Mouse (Mus musculus): ENCODE results near the gene Optn. TPM values are rescaled to one million over a fixed set of nuclear protein-coding genes. Genes with fewer than 3 reads are reported as not detected.
"Not testable (repeated sequence)": the region's sequence is repeated elsewhere in the genome, so short reads cannot be mapped to it uniquely, and the experiment has no call there.

Optn gene
- total and polyA plus RNA-seq, 3 experiments: 25.1 to 37.3 (median 28.0) TPM

- H3K27ac ChIP-seq (ENCODE audit: insufficient read depth, low read depth); H3K4me3 ChIP-seq (replicated peaks in 1 of 3; ENCODE audit: low read depth in 2 of 3, low read length in 2 of 3, poor library complexity in 1 of 3); H3K9me3 ChIP-seq (replicated peaks; ENCODE audit: low read length); H3K27me3 ChIP-seq (replicated peaks); H3K4me1 ChIP-seq (ENCODE audit: control insufficient read depth in 1 of 2, insufficient read depth in 2 of 2); H3K79me2 ChIP-seq (replicated peaks; ENCODE audit: control insufficient read depth, extremely low read depth, insufficient read depth, poor library complexity, severe bottlenecking); H3K4me2 ChIP-seq (ENCODE audit: insufficient read depth, low read depth, poor library complexity, severe bottlenecking); H3K36me3 ChIP-seq (replicated peaks in 1 of 2; ENCODE audit: control insufficient read depth in 1 of 2, insufficient read depth in 1 of 2, low read length in 1 of 2); dilution Hi-C loops (cut with MboI; ENCODE audit: extremely low pct_ligation_motif_present, extremely low pct_unique_long_range_greater_than_20kb, low sequenced_read_pairs); H3K9ac ChIP-seq (ENCODE audit: insufficient read depth, low read depth): not testable (repeated sequence)
- in situ Hi-C loops (cut with MboI; ENCODE audit: low pct_ligation_motif_present, low pct_unique_long_range_greater_than_20kb, low sequenced_read_pairs): loop anchor here (25.0 kb wide), 2 partner anchors 722 to 1072 kb away; no protein-coding TSS in a partner anchor
- TF ChIP-seq ZNF384 (IDR thresholded peaks at IDR 0.05; ENCODE audit: low read depth, low read length) (peak; percentile 94), RAD21 (IDR thresholded peaks at IDR 0.05; ENCODE audit: low read depth, low read length) (peak; percentile 74), CTCF (conservative IDR thresholded peaks at IDR 0.05 in 1 of 2, IDR thresholded peaks at IDR 0.05 in 1 of 2; ENCODE audit: low read depth in 2 of 2, low read length in 2 of 2) (peak; percentile 32 to 77; a peak in 3 of 4 replicates), ZC3H11A (IDR thresholded peaks at IDR 0.05; ENCODE audit: low read depth, low read length) (peak; percentile 42), SMC3 (IDR thresholded peaks at IDR 0.05; ENCODE audit: low read depth, low read length) (peak; percentile 69), JUND (conservative IDR thresholded peaks at IDR 0.05; ENCODE audit: low read depth, low read length) (peak; percentile 85)
- DNase-seq (ENCODE audit: extremely low read depth): peak; percentile 66
Observed at GRCm38 (mm10) chr2:5090385-5090784, 26.5 kb upstream of the Optn start.

- Histone ChIP-seq H3K4me2 (ENCODE audit: insufficient read depth, low read depth, poor library complexity, severe bottlenecking) (no peak overlapping the region), H3K4me1 (ENCODE audit: control insufficient read depth in 1 of 2, insufficient read depth in 2 of 2) (peaks cover 0 to 4% of the 10 kb centered on the region in 2 experiments; a peak in 1 of 4 replicates), H3K79me2 (replicated peaks; ENCODE audit: control insufficient read depth, extremely low read depth, insufficient read depth, poor library complexity, severe bottlenecking) (no peaks in the 10 kb centered on the region), H3K27ac (ENCODE audit: insufficient read depth, low read depth) (no peak overlapping the region), H3K9me3 (replicated peaks; ENCODE audit: low read length) (no peaks in the 10 kb centered on the region), H3K27me3 (replicated peaks) (no peaks in the 10 kb centered on the region), H3K9ac (ENCODE audit: insufficient read depth, low read depth) (no peak overlapping the region), H3K4me3 (replicated peaks in 1 of 3; ENCODE audit: low read depth in 2 of 3, low read length in 2 of 3, poor library complexity in 1 of 3) (no peak overlapping the region), H3K36me3 (replicated peaks in 1 of 2; ENCODE audit: control insufficient read depth in 1 of 2, insufficient read depth in 1 of 2, low read length in 1 of 2) (no peaks in the 10 kb centered on the region)
- TF ChIP-seq E2F4 (IDR thresholded peaks at IDR 0.05; ENCODE audit: insufficient replicate concordance, low read depth, low read length) (no peak), TCF12 (IDR thresholded peaks at IDR 0.05; ENCODE audit: low read depth, low read length) (no peak), JUND (conservative IDR thresholded peaks at IDR 0.05; ENCODE audit: low read depth, low read length) (no peak), NELFE (IDR thresholded peaks at IDR 0.05; ENCODE audit: low read depth, low read length) (no peak), TBP (conservative IDR thresholded peaks at IDR 0.05; ENCODE audit: low read depth, low read length) (no peak), USF1 (IDR thresholded peaks at IDR 0.05; ENCODE audit: low read depth, low read length) (no peak), PAX5 (IDR thresholded peaks at IDR 0.05; ENCODE audit: low read length) (no peak), MAX (IDR thresholded peaks at IDR 0.05; ENCODE audit: low read length) (no peak), NRF1 (IDR thresholded peaks at IDR 0.05; ENCODE audit: low read depth, low read length) (no peak), SIN3A (IDR thresholded peaks at IDR 0.05; ENCODE audit: low read length) (no peak)
- DNase-seq (ENCODE audit: extremely low read depth): no peak
- in situ Hi-C loops (cut with MboI; ENCODE audit: low pct_ligation_motif_present, low pct_unique_long_range_greater_than_20kb, low sequenced_read_pairs) (loop anchor here (10.0 to 25.0 kb wide), 3 partner anchors 317 to 1075 kb away; no protein-coding TSS in a partner anchor), dilution Hi-C loops (cut with MboI; ENCODE audit: extremely low pct_ligation_motif_present, extremely low pct_unique_long_range_greater_than_20kb, low sequenced_read_pairs) (no loop called here)
Observed at GRCm38 (mm10) chr2:5087667-5088066, 23.8 kb upstream of the Optn start.

Measured in CH12.LX (cell line).